Mouse (Mus musculus) spleen, adult 18-20 months (tissue): ENCODE measurements around the gene Nxf1.

Source experiments
- DNase-seq, 2 experiments: peaks; one replicate each; pipeline ENCODE4 v3.0.0; 2022; ENCODE audit warnings: mixed read lengths in 2 of 2

Gene Nxf1

GRCm38 (mm10) chr19:8770567-8771270, 13.8 kb downstream of the Nxf1 start, which contains the start of gene Tmem223:
TSS of gene Tmem223 (plus strand) at chr19:8770996.
- DNase-seq = peak; percentile 66 to 77

DNA sequence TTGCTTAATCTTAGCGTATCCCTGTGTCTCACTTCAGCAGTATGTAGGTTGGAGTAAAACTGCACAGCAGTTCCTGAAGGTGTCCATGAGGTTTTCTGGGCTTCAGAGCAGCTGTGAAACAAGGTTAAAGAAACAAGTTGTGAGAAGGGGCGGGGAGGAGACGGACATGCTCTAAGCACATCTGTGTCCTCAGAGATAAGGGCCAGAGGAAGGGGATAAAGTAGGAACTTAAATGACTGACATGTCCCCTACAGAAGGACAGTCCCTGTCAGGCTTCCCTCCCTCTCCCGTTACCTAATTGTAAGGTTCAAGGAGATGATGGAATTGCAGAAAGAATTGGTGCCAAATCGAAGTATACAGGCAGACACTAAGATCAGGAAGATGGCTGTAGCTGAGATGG, 16.1 kb downstream of the Nxf1 start:
- DNase-seq = no peak

DNA sequence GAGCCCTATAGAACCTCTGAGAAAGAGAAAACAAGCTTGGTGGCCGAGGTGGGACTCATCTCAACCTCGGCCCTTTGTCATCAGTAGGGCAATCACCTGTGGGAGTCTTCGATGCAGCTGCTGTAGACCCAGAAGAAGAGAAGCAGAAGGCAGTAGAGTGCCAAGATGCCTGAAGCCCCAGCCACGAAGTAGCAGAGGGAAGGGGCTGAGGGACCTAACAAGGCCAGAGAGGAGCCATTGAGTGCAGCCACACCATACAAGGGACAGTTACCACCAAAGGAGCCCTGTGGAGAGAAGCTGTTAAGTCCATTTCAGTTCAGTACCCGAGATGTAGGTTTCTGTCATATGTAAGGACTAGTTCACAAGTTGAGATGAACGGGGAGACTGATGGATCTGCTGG, 16.5 kb downstream of the Nxf1 start:
- no peak for DNase-seq

- DNase-seq = peak; percentile 93 to 97
Observed at GRCm38 (mm10) chr19:8774086-8774835, 17.4 kb downstream of the Nxf1 start, which contains the start of gene Tmem179b. TSS of gene Tmem179b (minus strand) at chr19:8774467.

- no peak for DNase-seq
Observed at GRCm38 (mm10) chr19:8774951-8775421, 18.1 kb downstream of the Nxf1 start.

- DNase-seq = peak; percentile 80 to 84
Observed at GRCm38 (mm10) chr19:8786008-8786781, 29.3 kb downstream of the Nxf1 start, which contains the start of gene Taf6l. TSS of gene Taf6l (minus strand) at chr19:8786417.

DNA sequence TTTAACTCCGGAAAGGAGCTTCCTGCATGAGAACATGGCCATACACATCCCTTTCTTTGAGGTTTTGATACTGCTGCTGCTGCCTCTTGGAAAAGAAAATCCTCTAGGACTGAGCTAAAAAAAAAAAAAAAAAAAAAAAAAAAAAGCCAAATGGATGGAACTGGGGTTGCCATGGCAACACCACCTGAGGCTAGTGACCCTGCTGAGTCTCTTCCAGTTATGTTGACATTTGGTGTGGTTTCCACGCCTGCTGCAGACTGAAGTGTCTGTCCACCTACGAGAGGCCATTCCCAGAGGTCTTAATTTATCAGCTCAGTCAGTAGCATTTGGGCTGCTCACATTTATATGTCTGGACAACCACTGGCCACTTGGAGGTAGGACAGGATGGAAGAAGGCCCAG, 31.6 kb downstream of the Nxf1 start:
- DNase-seq = no peak

- DNase-seq = no peak
Observed at GRCm38 (mm10) chr19:8789171-8789570, 32.3 kb downstream of the Nxf1 start.

DNA sequence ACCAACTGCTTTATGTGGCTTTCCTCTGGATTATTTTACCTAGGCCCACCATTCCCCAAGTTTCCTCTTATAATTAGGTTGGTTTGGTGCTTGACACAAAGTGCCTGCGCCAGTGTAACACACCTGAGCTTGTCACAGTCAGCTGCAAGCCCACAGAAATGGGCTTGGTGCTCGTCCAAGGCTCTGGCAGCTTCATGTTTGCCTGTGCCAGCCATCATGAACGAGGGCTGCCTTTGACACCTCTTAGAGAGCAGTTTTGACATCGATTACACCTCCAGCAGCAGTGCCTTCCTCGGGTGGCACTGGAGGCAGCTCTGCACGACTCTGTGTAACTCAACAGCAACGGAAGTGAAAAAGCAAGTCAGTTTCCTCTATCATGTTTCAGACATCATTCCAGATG, 33.3 kb downstream of the Nxf1 start:
- DNase-seq = no peak

GRCm38 (mm10) chr19:8798264-8798946, 41.5 kb downstream of the Nxf1 start, which contains the start of gene Polr2g:
TSS of gene Polr2g (minus strand) at chr19:8798577.
- DNase-seq = peak; percentile 83

GRCm38 (mm10) chr19:8798947-8799315, 42.1 kb downstream of the Nxf1 start:
- DNase-seq = no peak

DNA sequence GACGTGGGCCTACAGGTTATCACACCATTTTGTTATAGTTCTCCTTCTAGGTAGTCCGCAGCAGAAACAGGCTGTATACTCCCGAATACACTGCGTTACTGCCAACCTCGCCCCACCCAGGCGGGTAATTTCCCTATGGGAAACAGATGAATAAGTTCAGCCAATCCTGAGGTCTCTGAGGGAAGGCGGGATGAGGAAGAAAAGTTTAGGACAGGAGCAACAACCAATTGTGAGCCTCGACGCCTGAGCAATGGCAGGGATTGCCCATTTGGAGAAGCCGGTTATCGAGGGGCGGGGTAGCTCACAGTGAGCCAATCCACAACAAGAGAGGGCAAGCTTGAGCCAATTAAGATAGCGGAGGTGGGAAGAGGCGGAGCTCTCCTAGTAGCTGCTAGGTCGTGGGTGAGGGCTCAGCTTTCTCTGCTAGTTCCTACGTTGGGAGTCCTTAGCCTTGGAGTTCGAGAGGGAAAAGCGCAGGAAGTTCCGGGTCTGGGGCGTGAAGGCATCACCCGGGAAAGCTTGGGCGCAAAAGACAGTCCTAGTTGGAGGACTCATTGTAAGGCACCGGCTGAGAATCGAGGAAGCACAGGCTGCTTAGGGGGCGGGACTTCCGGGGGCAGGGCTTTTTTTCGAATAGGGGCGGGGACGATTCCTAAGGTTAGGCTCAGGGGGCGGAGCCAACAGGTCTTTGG, 45.4 kb downstream of the Nxf1 start, which contains the start of gene Zbtb3:
Gene Zbtb3, plus strand, starts transcription at position 426 of the 692 bp plus-strand sequence.
- peak; percentile 80 to 89 for DNase-seq

GRCm38 (mm10) chr19:8803204-8803780, 46.4 kb downstream of the Nxf1 start:
- no peak for DNase-seq

DNA sequence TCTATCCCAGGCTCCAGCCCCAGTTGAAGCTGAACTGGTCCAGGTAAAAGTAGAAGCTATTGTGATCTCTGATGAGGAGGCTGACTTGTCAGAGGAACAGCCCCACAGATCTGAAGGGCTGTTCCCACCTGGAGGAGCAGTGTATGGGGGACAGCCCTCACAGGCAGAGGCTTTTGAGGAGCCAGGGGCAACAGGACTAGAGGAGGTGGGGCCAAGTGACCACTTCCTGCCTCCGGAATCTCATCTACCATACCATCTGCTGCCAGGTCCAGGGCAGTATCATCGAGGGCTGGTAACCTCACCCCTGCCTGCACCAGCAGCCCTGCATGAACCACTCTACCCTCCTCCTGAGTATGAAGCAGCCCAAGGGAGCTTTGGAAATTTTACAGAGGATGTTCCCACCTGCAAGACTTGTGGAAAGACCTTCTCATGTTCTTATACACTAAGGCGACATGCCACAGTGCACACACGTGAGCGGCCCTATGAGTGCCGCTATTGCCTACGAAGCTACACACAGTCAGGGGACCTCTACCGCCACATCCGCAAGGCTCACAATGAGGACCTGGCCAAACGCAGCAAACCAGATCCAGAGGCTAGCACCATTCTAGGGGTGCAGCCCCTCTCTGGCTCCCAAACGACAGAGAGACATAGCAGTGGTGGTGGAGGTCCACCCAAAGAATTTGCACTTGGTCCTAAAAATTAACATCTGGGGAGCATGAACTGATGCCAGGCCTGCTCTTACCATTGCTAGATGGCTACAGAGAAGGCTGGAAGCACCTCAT, 47.2 kb downstream of the Nxf1 start:
- DNase-seq = no peak

DNA sequence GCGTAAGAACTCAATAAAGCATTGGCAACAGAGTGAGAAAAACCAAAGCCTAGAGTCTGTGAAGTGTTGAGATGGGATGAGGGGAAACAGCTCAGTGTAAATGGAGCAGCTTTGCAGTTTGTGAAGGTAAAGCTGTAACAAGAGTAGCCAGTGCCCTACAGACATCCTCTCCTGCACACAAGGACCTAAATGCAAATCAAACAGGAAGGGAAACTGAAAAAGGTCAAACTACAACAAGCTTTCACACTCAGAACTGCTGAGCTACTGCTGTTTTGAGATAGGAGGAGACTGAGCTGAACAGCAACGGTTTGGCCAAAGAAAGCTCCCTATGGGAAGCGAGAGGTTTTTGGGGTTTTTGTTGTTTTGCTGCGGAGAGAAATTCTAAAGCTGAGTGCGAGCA, 49.9 kb downstream of the Nxf1 start:
- DNase-seq = no peak

- DNase-seq = no peak
Observed at GRCm38 (mm10) chr19:8815812-8816211, 58.9 kb downstream of the Nxf1 start.

DNA sequence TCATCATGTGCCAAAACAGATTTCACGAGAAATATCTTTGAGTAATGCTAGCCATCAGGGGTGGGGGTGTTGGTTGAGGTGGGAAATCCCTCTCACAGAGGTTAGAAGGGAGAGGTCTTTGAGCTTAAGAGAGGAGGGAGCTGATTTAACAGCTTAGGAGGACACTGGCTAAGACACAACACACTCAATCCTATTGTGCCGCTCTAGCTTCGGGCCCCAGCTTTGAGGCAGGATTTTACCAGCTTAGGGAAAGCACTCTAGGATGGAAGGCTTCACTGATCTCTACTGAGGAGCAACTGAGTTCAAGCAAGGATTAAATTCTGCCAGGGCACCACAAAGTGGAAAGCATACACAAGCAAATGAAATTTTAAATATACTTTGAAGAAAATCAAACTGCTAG, 60.1 kb downstream of the Nxf1 start:
- no peak for DNase-seq

- no peak for DNase-seq
Observed at GRCm38 (mm10) chr19:8818301-8818798, 61.5 kb downstream of the Nxf1 start.

DNA sequence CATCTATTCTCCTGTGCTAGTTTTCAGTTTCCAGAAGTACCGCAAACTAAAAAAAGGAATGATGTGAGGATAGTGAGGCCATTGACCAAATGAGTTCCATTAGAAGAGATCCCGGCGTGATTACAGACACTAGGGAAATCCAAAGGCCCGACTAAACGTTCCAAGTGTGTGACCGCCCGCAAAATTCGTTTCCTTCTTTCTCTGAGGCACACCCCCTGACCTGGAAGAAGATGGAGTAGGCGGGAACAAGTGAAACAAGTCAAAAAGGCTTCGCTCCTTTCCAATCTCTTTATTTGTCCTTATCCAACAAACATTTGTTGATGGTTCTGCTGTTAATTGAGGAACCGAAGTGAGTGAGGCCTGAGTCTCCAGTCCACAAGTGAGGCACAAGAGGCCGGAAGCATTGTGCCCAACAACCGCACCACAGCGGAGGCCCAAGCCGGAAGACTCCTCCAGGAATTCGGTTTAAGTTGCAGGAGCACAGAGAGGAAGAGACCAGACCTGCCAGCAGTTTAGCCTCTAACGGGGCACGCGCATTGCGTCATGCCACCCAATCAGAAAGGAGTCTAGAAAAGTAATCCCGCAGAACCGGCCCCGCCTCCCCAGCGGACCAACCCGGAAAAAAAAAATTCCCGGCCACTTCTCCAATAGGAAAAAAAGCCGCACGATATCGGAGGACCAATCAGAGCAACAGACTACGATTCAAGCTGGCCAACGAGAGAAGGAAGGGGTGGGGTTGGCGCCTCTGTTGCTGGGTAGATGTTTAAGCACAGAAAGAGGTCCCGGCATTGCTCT, 62.1 kb downstream of the Nxf1 start, which contains the start of gene Ttc9c:
Gene Ttc9c, minus strand, starts transcription at position 533 of the 795 bp plus-strand sequence.
- peak; percentile 86 to 90 for DNase-seq
